Mouse (Mus musculus): ENCODE measurements around the gene Mboat7.
"Not testable (repeated sequence)": the region's sequence is repeated elsewhere in the genome, so short reads cannot be mapped to it uniquely, and the experiment has no call there.

Mboat7 gene

GRCm38 (mm10) chr7:3692987-3693808 lies at the start of gene Mboat7:
Gene Mboat7 (minus strand): TSS chr7:3693523.
- peak; percentile 98 for DNase-seq

DNA sequence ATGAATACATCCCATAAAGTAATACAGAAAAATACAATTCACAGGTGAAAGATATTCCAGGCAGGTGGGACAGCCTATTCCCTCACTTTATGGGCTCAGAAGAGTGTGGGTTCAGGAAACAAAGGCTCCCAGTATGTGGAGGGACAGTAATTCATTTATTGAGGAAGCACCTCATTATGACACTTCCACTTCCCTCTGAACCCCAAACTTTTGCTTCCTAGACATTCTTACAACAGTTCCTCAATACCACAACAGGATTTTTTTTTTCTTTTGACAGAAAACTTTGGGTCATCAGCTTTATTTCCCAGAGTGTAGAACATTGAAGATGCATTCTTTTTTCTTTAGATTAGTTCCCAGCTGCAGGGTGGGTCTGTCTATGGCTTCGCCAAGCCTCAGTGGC lies 39.4 kb upstream of the Mboat7 start:
- DNase-seq = not testable (repeated sequence)

DNA sequence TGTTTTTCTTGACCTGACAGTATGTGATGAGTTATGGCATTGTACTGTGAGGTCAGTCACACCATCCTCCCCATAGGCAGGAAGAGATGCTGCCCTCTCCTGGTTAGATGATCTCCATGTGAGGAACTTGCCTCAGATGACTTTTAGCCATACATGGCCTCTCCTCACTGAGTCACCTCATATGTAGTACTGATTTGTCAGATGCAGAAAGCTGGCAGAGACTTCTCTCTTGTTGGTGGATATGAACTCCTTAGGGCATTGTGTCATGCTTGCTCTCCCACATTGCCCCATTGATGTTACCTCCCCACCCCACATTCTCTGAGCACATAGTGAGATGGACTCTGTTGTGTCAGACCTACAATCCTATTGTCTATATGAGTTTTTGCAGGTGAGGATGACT lies 32.1 kb upstream of the Mboat7 start:
- not testable (repeated sequence) for DNase-seq

GRCm38 (mm10) chr7:3720268-3720667 lies 26.9 kb upstream of the Mboat7 start, which contains the start of gene Pirb:
Gene Pirb (minus strand): TSS chr7:3720391.
- DNase-seq = not testable (repeated sequence)

- no peak for DNase-seq
Measured at GRCm38 (mm10) chr7:3715249-3715648, 21.9 kb upstream of the Mboat7 start.

DNA sequence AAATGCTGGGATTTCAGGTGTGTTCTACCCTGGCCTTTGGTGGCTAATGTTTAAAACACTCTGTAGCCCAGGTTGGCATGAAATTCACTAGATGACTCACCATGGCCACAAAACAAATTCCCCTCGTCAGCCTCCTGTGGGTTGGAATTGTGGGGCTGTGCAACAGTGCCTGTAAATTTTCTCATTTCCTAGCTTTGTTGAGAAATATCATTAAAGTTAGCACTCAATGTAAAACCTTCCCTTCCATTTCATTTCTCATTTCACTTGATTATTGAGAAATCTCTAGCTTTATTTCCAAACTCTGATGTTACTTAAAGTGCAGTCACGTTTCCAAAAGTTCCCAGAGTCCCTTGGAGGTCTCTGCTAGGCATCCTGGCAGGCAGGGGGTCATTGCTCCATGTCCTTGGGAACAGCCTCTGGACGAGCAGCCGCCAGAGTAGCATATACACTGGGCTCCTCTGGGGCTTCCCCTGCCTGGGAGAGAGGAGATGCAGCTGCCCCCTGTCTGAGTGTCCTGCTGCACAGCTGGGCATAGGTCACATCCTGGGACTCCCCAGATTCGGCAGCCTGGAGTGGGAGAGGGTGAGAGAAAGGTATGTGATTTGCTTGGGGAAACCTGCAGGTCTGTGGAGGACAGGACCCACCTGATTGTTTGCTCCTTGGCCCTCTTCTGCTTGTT lies 19.1 kb upstream of the Mboat7 start:
- DNase-seq = no peak

- no peak for DNase-seq
Measured at GRCm38 (mm10) chr7:3709000-3709399, 15.7 kb upstream of the Mboat7 start.

DNA sequence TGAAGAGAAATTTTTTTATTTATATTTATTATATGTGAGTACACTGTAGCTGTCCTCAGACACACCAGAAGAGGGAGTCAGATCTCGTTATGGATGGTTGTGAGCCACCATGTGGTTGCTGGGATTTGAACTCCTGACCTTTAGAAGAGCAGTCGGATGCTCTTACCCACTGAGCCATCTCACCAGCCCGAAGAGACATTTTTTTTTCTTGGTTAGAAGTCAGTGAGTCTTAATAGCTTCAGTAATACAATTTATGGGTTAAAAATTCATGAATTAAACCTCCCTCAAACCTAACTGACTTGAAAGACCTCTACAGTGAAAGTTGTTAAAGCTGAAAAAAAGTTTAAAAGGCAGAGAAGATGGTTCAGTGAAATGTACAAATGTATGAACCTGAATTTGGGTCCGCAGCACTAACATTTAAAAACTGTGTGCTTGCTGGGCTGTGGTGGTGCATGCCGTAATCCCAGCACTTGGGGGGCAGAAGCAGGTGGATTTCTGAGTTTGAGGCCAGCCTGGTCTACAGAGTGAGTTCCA lies 15.2 kb upstream of the Mboat7 start:
- not testable (repeated sequence) for DNase-seq

- DNase-seq = no peak
Measured at GRCm38 (mm10) chr7:3707568-3708413, 14.5 kb upstream of the Mboat7 start.

GRCm38 (mm10) chr7:3707027-3707426 lies 13.7 kb upstream of the Mboat7 start:
- DNase-seq = peak; percentile 33 to 40

GRCm38 (mm10) chr7:3706343-3706934 lies 13.1 kb upstream of the Mboat7 start:
- no peak for DNase-seq

DNA sequence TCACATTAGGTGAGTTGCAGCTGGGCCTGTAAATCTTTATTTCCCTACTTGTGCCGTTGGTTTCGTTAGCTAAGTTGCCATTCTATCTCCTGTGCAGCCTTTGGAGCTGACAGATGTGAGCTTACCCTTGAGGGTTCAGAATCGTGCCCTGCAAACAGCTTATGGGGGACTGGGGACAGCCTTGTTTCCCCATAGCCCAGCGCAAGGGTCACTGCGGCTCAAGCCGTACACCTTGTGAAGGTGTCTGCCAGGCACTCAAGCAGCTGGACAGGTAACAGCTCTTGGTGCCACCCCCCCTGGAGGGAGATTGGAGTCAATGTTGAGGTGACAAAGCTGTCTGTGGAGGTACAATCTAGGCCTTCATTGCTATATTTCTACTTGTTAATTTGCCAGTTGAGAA lies 12.6 kb upstream of the Mboat7 start:
- DNase-seq = no peak

DNA sequence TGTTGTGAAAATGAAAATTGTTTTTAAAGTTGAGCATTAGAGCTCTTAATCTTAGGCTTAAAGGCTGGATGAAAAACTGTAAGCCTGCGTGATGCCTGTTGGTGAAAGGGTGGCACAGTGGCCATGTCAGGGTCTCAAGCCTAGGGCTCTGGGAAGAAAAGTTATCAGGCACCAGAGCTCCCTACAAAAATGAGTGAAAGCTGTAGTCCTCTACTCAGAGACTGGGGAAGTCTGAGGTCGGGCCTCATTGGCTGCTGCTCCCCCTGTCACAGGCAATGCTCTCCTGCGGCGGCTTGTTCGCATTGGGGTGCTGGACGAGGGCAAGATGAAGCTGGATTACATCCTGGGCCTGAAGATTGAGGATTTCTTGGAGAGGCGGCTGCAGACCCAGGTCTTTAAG lies 12.1 kb upstream of the Mboat7 start:
- DNase-seq = not testable (repeated sequence)

- DNase-seq = no peak
Measured at GRCm38 (mm10) chr7:3704475-3704874, 11.2 kb upstream of the Mboat7 start.

DNA sequence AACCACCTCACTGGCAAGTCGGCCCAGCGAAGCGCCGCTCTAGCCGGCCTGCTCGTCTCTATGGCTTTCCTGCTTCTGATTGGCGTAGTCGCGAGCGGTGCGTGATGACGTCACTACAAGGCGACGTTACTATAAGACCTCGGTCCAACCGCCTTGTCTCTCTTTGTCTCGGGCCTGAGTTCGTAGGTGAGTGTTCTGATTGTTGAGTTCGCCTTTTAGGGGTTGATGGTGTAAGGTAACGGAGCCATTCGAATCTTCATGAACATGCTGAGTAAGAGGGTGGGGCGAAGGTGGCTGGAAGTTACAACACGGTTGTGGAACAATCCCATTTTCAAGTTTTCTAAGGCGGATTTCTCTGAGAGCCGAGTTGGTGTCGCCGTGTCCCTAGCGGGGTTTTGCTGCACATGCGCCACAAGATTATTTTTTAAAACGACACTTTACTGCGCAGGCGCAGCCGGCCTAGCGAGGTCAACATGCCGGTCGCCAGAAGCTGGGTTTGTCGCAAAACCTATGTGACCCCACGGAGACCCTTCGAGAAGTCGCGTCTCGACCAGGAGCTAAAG lies 10.6 kb upstream of the Mboat7 start, which contains the start of gene Rps9:
Gene Rps9, plus strand, starts transcription at position 115 of the 563 bp plus-strand sequence.
- DNase-seq = peak; percentile 96 to 97

GRCm38 (mm10) chr7:3703148-3703878 lies 10.0 kb upstream of the Mboat7 start:
- DNase-seq = no peak

GRCm38 (mm10) chr7:3698471-3698870 lies 5.1 kb upstream of the Mboat7 start:
- DNase-seq = no peak

GRCm38 (mm10) chr7:3694949-3695305 lies 1.6 kb upstream of the Mboat7 start:
- DNase-seq = not testable (repeated sequence)

DNA sequence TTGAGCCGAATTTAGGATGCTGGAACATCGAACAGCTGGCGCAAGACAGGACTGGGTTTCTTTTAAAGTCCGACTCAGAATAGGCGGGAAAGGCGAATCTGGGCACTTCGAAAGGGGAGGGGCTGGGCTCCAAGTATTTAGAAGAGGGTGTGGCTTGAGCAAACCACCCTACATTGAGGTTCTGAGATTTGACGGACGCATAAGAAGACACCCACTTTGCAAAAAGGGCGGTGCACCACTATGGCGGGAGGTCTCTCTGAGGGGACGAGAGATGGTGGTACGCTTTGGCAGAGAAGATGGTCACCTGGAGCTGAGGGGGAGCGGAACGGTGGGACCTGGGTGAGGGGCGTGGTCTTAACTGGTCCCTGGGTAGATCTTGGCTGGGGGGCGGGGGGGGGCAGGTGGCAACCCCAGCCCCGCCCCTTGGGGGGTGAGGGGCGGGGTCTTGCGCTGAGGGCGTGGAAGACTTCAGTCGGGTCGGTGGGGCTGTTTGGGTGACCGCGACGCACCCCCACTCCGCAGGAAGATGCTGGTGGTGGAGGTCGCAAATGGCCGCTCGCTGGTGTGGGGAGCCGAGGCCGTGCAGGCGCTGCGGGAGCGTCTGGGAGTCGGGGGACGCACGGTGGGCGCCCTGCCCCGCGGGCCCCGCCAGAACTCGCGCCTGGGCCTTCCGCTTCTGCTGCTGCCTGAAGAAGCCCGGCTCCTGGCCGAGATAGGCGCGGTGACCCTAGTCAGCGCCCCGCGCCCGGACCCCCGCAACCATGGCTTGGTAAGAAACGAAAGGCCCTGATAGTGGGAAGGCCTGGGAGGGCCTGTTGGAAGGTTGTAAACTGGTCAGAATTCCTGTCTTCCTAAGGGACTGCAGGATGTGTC lies 989 bp upstream of the Mboat7 start:
- DNase-seq = peak; percentile 83 to 84

- DNase-seq = no peak
Measured at GRCm38 (mm10) chr7:3693809-3694075, 419 bp upstream of the Mboat7 start.
